Mouse (Mus musculus) Patski (cell line): ENCODE data around the gene Ppp4r3a. TPM values are rescaled to one million over a fixed set of nuclear protein-coding genes. Genes with fewer than 3 reads are reported as not detected.

Source experiments
- ATAC-seq: fragments of 100-300 bp; one replicate; pipeline ENCODE4 v1.8.0; 2021
- CTCF ChIA-PET: fragments of 350-600 bp; sonication (Branson Sonifier 250); formaldehyde crosslinking; loops from one replicate; lab custom pipeline; 2022; ENCODE audit warnings: inconsistent platforms; lab: Charles Lee
- POLR2A ChIA-PET: fragments of 350-600 bp; sonication (Branson Sonifier 250); formaldehyde crosslinking; loops from one replicate; lab custom pipeline; 2022; ENCODE audit warnings: antibody characterized with exemption, inconsistent platforms; lab: Charles Lee
- DNase-seq: peaks from one replicate; pipeline ENCODE4 v3.0.0-alpha.2; 2011; ENCODE audit warnings: low read depth, low spot score
- H3K27me3 ChIP-seq: fragments of 371-371 bp; one replicate; pipeline ENCODE4 v1.5.1; 2021
- CTCF ChIP-seq: fragments of 100-300 bp; IDR thresholded peaks from one replicate; pipeline ENCODE4 v1.5.1; 2021
- in situ Hi-C: fragments of 300-500 bp; cut with MboI; formaldehyde crosslinking; loops from 3 replicates; pipeline ENCODE4 v1.11.1; 2018; ENCODE audit warnings: low pct_unique_long_range_greater_than_20kb, mixed read lengths
- polyA plus RNA-seq: library from polyadenylated mRNA; unstranded; gene quantifications from one replicate; pipeline ENCODE4 v1.2.3, GENCODE M21; 2021

The Ppp4r3a gene
- polyA plus RNA-seq, 1 experiment from 2014 or later, result 54.0 TPM

GRCm38 (mm10) chr12:101004982-101005381, 78.5 kb downstream of the Ppp4r3a start:
- TF ChIP-seq CTCF, result no peak
- H3K27me3 ChIP-seq, result no peaks in the 10 kb centered on the region
- DNase-seq (no peak), ATAC-seq (no peak)
- in situ Hi-C loops, result no loop called here
- ChIA-PET CTCF (interaction anchor here (1.0 to 1.4 kb wide), 3 partner anchors 24 to 52 kb away, joined by 3 to 6 read pairs (median 3); no protein-coding TSS in a partner anchor), POLR2A (interaction anchor here (0.7 kb wide), 1 partner anchor 15 kb away, joined by 4 read pairs; no protein-coding TSS in a partner anchor)

- ChIA-PET POLR2A (no interaction called here), CTCF (interaction anchor here (0.8 to 1.3 kb wide), 2 partner anchors 24 to 44 kb away, joined by 3 read pairs; no protein-coding TSS in a partner anchor)
- no peaks in the 10 kb centered on the region for H3K27me3 ChIP-seq
- peak; percentile 59 for ATAC-seq
- in situ Hi-C loops, result no loop called here
- no peak for DNase-seq
- TF ChIP-seq CTCF, result no peak
Observed at GRCm38 (mm10) chr12:101002801-101003513, 80.5 kb downstream of the Ppp4r3a start.

GRCm38 (mm10) chr12:100999061-100999954, 84.2 kb downstream of the Ppp4r3a start:
- no peak for TF ChIP-seq CTCF
- no peak for ATAC-seq
- in situ Hi-C loops, result no loop called here
- CTCF ChIA-PET, result interaction anchor here (3.7 kb wide), 1 partner anchor 41 kb away, joined by 11 read pairs; no protein-coding TSS in a partner anchor
- DNase-seq, result no peak
- no peaks in the 10 kb centered on the region for H3K27me3 ChIP-seq
- POLR2A ChIA-PET, result no interaction called here

GRCm38 (mm10) chr12:100998564-100998962, 84.9 kb downstream of the Ppp4r3a start:
- in situ Hi-C loops, result no loop called here
- ATAC-seq, result no peak
- DNase-seq, result no peak
- POLR2A ChIA-PET, result no interaction called here
- CTCF ChIA-PET, result interaction anchor here (3.7 kb wide), 1 partner anchor 41 kb away, joined by 11 read pairs; no protein-coding TSS in a partner anchor
- no peaks in the 10 kb centered on the region for H3K27me3 ChIP-seq
- TF ChIP-seq CTCF, result no peak

- DNase-seq (no peak), ATAC-seq (no peak)
- CTCF ChIA-PET, result interaction anchor here (3.7 kb wide), 1 partner anchor 40 kb away, joined by 11 read pairs; no protein-coding TSS in a partner anchor
- in situ Hi-C loops, result no loop called here
- POLR2A ChIA-PET, result no interaction called here
- TF ChIP-seq CTCF, result no peak
- no peaks in the 10 kb centered on the region for H3K27me3 ChIP-seq
Observed at GRCm38 (mm10) chr12:100997830-100998563, 85.5 kb downstream of the Ppp4r3a start.

GRCm38 (mm10) chr12:100996378-100996898, 87.1 kb downstream of the Ppp4r3a start:
- TF ChIP-seq CTCF, result no peak
- ATAC-seq, result peak; percentile 52
- ChIA-PET POLR2A (no interaction called here), CTCF (interaction anchor here (1.2 to 3.7 kb wide), 2 partner anchors 39 to 45 kb away, joined by 3 to 11 read pairs; no protein-coding TSS in a partner anchor)
- no peak for DNase-seq
- in situ Hi-C loops, result no loop called here
- H3K27me3 ChIP-seq, result no peaks in the 10 kb centered on the region

- ATAC-seq (no peak), DNase-seq (no peak)
- H3K27me3 ChIP-seq, result no peaks in the 10 kb centered on the region
- POLR2A ChIA-PET, result no interaction called here
- in situ Hi-C loops, result no loop called here
- CTCF ChIA-PET, result interaction anchor here (1.2 to 3.7 kb wide), 2 partner anchors 38 to 44 kb away, joined by 3 to 11 read pairs; no protein-coding TSS in a partner anchor
- TF ChIP-seq CTCF, result no peak
Observed at GRCm38 (mm10) chr12:100995607-100996377, 87.7 kb downstream of the Ppp4r3a start.

- ChIA-PET POLR2A (interaction anchor here (0.6 kb wide), 1 partner anchor 32 kb away, joined by 3 read pairs; no protein-coding TSS in a partner anchor), CTCF (interaction anchor here (1.4 kb wide), 1 partner anchor 35 kb away, joined by 3 read pairs; no protein-coding TSS in a partner anchor)
- ATAC-seq (no peak), DNase-seq (no peak)
- in situ Hi-C loops, result no loop called here
- TF ChIP-seq CTCF, result no peak
- H3K27me3 ChIP-seq, result no peaks in the 10 kb centered on the region
Observed at GRCm38 (mm10) chr12:100994140-100995015, 89.1 kb downstream of the Ppp4r3a start.
